Mouse (Mus musculus) embryonic facial prominence, embryonic 12.5 days (tissue): ENCODE results near the gene Corin. TPM values are rescaled to one million over a fixed set of nuclear protein-coding genes. Genes with fewer than 3 reads are reported as not detected.

ENCODE experiments used
- ATAC-seq: fragments of 200-750 bp; cut with Nextera tagmentation; 2 replicates; pipeline ENCODE4 v1.8.0; 2017; ENCODE audit not compliant: insufficient number of reproducible peaks, insufficient read depth, low FRiP score, low TSS enrichment
- H3K27ac ChIP-seq: fragments of 300-500 bp; sonication (generic); 2 replicates; pipeline ENCODE4 v1.5.1; 2016; ENCODE audit warnings: mild to moderate bottlenecking
- H3K27me3 ChIP-seq: fragments of 300-500 bp; sonication (generic); 2 replicates; pipeline ENCODE4 v1.6.1; 2016; ENCODE audit warnings: mild to moderate bottlenecking, moderate library complexity
- H3K36me3 ChIP-seq: fragments of 300-500 bp; sonication (generic); 2 replicates; pipeline ENCODE4 v1.6.1; 2016; ENCODE audit warnings: mild to moderate bottlenecking
- H3K4me1 ChIP-seq: fragments of 300-500 bp; sonication (generic); 2 replicates; pipeline ENCODE4 v1.6.1; 2016
- H3K4me2 ChIP-seq: fragments of 300-500 bp; sonication (generic); replicated peaks from 2 replicates; pipeline ENCODE4 v1.6.1; 2016; ENCODE audit warnings: mild to moderate bottlenecking, moderate library complexity
- H3K4me3 ChIP-seq: fragments of 300-500 bp; sonication (generic); 2 replicates; pipeline ENCODE4 v1.5.1; 2016; ENCODE audit warnings: mild to moderate bottlenecking
- H3K9ac ChIP-seq: fragments of 300-500 bp; sonication (generic); 2 replicates; pipeline ENCODE4 v1.6.1; 2016; ENCODE audit warnings: mild to moderate bottlenecking, moderate library complexity
- H3K9me3 ChIP-seq: fragments of 300-500 bp; sonication (generic); 2 replicates; pipeline ENCODE4 v1.6.1; 2016; ENCODE audit warnings: mild to moderate bottlenecking, moderate library complexity
- WGBS: fragments of 180-500 bp; shearing (Covaris S2); methylation state at CpG from one replicate; pipeline ENCODE4 v1.1.7; 2016; 5-methylcytosine and 5-hydroxymethylcytosine counted together
- polyA plus RNA-seq: library from polyadenylated mRNA; unstranded; fragments of >200 nt; fragmentation: Nextera tagmentation; extraction: Ambion mirVana; gene quantifications from 2 replicates; pipeline ENCODE4 v1.2.1, GENCODE M21; 2016

Corin gene
- polyA plus RNA-seq, 1 experiment from 2014 or later = 5.6 TPM

- Histone ChIP-seq H3K9me3 (no peaks in the 10 kb centered on the region), H3K27me3 (no peaks in the 10 kb centered on the region), H3K36me3 (peaks cover 5% of the 10 kb centered on the region; the same call in 1 of the 2 replicates), H3K27ac (no peak overlapping the region), H3K4me1 (no peaks in the 10 kb centered on the region), H3K4me3 (no peak overlapping the region), H3K4me2 (no peak overlapping the region), H3K9ac (no peak overlapping the region)
- ATAC-seq = no peak
- 93% methylated on average over 10 of the region's 10 CpGs for WGBS
These were observed 249.3 kb downstream of the Corin start for GRCm38 (mm10) chr5:72254958-72255357.

GRCm38 (mm10) chr5:72250180-72250579 is 254.1 kb downstream of the Corin start:
- no peak overlapping the region for H3K27ac ChIP-seq
- no peak overlapping the region for H3K9ac ChIP-seq
- H3K27me3 ChIP-seq = no peaks in the 10 kb centered on the region
- 95% methylated on average over 1 of the region's 1 CpGs for WGBS
- H3K4me2 ChIP-seq = no peak overlapping the region
- no peaks in the 10 kb centered on the region for H3K9me3 ChIP-seq
- no peaks in the 10 kb centered on the region for H3K4me1 ChIP-seq
- no peak overlapping the region for H3K4me3 ChIP-seq
- peaks cover 6% of the 10 kb centered on the region for H3K36me3 ChIP-seq
- no peak for ATAC-seq

Other genes starting within 250 kb of the Corin start
- 28.0 and 30.2 TPM in 2 replicates for gene Nfxl1, start 55.2 kb upstream of the Corin start, polyA plus RNA-seq
- 4.4 and 4.6 TPM in 2 replicates for gene Zar1, start 76.8 kb upstream of the Corin start, polyA plus RNA-seq
- 1.2 TPM in 2 replicates for gene Gm5868, start 83.1 kb upstream of the Corin start, polyA plus RNA-seq
- gene Cnga1, start 139.8 kb upstream of the Corin start, polyA plus RNA-seq = not detected in 2 replicates
- gene Nipal1, start 143.3 kb upstream of the Corin start, polyA plus RNA-seq = 0.56 and 1.1 TPM in 2 replicates
- gene Txk, start 248.3 kb upstream of the Corin start, polyA plus RNA-seq = 0.12 TPM in 1 of 2 replicates, not detected in the other